Mouse (Mus musculus): ENCODE measurements at regions not wholly inside any gene's neighbourhood (a gene's known extent, or its start where the extent isn't known, plus 50 kb on each side); places are given as distances from the start of the nearest gene placed in this dataset.
"Not testable (repeated sequence)": the region's sequence is repeated elsewhere in the genome, so short reads cannot be mapped to it uniquely, and the experiment has no call there.

DNA sequence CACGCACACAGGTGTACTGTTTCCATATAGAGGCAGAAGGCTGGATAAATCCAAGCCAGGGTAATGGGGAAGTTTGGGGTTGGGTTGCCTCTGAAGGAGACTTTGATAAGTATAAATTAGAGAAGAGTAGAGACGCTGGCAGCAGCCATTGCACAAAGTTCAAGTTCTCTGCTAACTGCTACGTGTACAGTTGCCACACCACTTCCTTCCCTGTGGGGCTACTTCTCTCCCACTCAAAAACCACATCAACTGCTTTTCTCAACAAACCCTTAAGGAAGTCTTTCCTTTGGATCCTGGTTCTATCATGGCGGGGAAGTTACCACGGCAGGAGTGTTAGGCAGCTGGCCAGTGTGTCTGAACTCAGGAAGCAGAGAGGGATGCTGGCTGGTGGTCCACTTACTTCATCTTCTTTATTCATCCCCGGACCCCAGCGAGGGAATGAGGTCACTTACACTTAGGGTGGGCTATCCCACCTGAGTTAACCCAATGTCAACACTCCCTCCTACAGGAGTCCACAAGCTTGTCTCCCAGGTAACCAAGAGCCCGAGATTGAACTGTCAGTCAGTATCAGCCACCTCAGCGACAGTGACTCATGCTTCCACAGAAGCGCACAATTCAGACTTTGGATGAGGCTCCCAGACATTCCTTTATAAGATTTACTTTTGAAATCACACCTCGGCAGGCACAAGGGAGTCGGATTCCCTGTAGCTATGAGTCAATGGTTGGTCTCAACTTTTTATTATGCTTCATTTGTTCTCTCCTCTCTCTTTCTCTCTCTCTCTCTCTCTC is 84.3 kb downstream of the Rassf10 start:
- 0 out of 2 replicates have a peak, but pooled peaks cover 2% of the 10 kb centered on the region for H3K4me1 ChIP-seq (ENCODE audit: control insufficient read depth, insufficient read depth, low read length)
- no peaks in the 10 kb centered on the region for H3K27me3 ChIP-seq (replicated peaks; ENCODE audit: control insufficient read depth, insufficient read depth, low read length)
- ATAC-seq = peak; percentile 21
- H3K4me3 ChIP-seq (ENCODE audit: low read length) = no peak overlapping the region
- 63% methylated on average over 12 of the region's 12 CpGs for WGBS
- H3K4me2 ChIP-seq (ENCODE audit: low read depth, low read length) = no peak overlapping the region
- H3K27ac ChIP-seq (ENCODE audit: low read length) = no peak overlapping the region
- no peaks in the 10 kb centered on the region for H3K9me3 ChIP-seq (ENCODE audit: control insufficient read depth, low read length)
- H3K9ac ChIP-seq (ENCODE audit: low read depth, low read length) = no peak overlapping the region
- H3K36me3 ChIP-seq (ENCODE audit: control insufficient read depth, insufficient read depth, low read length) = no peaks in the 10 kb centered on the region

DNA sequence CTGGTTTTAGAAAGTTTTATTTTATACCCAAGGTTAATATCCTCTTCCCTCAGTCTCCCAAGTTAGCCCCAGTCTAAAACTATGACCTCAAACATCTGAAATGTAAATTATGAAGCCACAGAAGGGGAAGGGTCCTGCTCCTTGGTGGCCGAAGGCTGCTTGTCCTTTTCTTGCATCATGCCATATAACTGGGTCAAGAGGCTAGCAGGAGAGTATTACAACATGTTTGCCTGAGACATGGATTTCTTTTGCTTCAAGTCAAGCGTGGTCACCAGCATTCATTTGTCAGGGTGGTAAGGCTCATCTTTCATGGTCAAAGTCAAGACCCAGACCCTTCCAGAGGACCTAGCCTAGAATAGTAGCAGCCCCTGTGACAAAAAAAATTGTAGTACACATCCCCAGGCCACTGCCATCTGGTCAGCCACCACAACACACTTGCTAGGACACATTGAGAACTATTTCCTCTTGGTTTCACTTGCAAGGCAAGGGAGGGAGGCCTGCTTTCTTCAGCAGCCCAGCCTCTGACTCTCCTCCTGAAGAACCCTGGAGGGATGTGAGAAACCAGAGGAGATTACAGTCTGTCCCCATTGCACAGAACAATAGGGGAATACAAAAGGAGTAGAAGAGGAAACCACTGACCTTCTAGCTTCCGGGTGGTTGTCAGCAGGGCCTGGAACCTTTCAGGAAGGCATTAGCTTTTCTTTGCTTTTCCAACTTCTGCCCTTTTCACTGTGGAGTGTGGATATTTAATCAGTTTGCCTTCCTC is 85.3 kb downstream of the Rassf10 start:
- no peaks in the 10 kb centered on the region for H3K27me3 ChIP-seq (replicated peaks; ENCODE audit: control insufficient read depth, insufficient read depth, low read length)
- WGBS = 65% methylated on average over 3 of the region's 3 CpGs

DNA sequence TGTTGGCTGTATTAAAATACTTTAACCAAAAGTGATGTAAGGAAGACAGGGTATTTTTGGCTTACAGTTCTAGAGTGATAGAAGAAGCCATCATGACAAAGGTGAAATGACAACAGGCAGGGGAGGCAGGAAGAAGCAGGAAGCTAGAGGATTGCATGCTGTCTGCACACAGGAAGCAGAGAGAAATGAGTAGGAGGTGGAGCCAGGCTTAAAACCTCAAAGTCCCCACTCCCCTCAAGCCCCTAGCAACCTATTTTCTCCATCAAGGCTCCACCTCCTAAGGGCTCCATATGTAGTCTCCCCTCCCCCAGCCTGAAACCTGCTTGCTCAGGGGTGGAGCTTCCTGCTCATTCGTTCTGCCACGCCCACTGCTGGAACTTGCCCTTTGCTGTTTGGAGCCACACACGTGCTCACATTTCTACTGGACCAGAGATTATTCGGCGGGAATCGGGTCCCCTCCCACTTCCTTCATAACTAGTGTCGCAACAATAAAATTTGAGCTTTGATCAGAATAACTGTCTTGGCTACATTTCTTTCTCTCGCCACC is 91.9 kb downstream of the Rassf10 start:
- peaks cover 16% of the 10 kb centered on the region for H3K4me1 ChIP-seq (ENCODE audit: control insufficient read depth, insufficient read depth, low read length)
- H3K27ac ChIP-seq (ENCODE audit: low read length); ATAC-seq; H3K4me2 ChIP-seq (ENCODE audit: low read depth, low read length); H3K9ac ChIP-seq (ENCODE audit: low read depth, low read length); H3K4me3 ChIP-seq (ENCODE audit: low read length); H3K36me3 ChIP-seq (ENCODE audit: control insufficient read depth, insufficient read depth, low read length); H3K27me3 ChIP-seq (replicated peaks; ENCODE audit: control insufficient read depth, insufficient read depth, low read length); H3K9me3 ChIP-seq (ENCODE audit: control insufficient read depth, low read length): not testable (repeated sequence)
- WGBS = 60% methylated on average over 7 of the region's 8 CpGs

More for the DNA sequence above, 85.3 kb downstream of the Rassf10 start:
- H3K9me3 ChIP-seq (ENCODE audit: control insufficient read depth, low read length) = no peaks in the 10 kb centered on the region
- H3K4me2 ChIP-seq (ENCODE audit: low read depth, low read length) = no peak overlapping the region
- no peak overlapping the region for H3K27ac ChIP-seq (ENCODE audit: low read length)
- H3K4me3 ChIP-seq (ENCODE audit: low read length) = no peak overlapping the region
- ATAC-seq = no peak
- H3K9ac ChIP-seq (ENCODE audit: low read depth, low read length) = no peak overlapping the region
- H3K36me3 ChIP-seq (ENCODE audit: control insufficient read depth, insufficient read depth, low read length) = no peaks in the 10 kb centered on the region
- 0 out of 2 replicates have a peak, but pooled peaks cover 2% of the 10 kb centered on the region for H3K4me1 ChIP-seq (ENCODE audit: control insufficient read depth, insufficient read depth, low read length)

DNA sequence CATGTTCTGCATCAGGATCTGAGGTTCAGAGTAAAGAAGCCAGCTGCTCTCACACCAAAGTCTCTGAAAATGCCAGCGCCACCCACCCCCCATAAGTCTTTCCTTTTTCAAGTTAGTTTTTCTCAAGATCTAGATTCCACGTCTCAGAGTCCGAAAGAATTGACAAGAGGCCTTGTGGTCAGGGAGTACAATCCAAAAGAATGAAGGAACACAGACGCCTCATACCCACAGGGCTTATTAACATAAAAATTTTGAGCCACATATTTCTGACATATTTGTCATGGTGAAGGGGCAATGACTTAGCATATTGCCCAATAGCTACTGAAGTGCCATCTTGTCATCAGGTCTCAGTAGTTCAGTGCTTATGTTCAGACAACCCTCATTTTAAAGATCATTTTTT is 92.6 kb downstream of the Rassf10 start:
- H3K27me3 ChIP-seq (replicated peaks; ENCODE audit: control insufficient read depth, insufficient read depth, low read length) = no peaks in the 10 kb centered on the region
- peaks cover 16% of the 10 kb centered on the region for H3K4me1 ChIP-seq (ENCODE audit: control insufficient read depth, insufficient read depth, low read length)
- ATAC-seq = no peak
- H3K36me3 ChIP-seq (ENCODE audit: control insufficient read depth, insufficient read depth, low read length) = no peaks in the 10 kb centered on the region
- no peak overlapping the region for H3K27ac ChIP-seq (ENCODE audit: low read length)
- no peak overlapping the region for H3K9ac ChIP-seq (ENCODE audit: low read depth, low read length)
- WGBS = 91% methylated on average over 4 of the region's 4 CpGs
- no peak overlapping the region for H3K4me3 ChIP-seq (ENCODE audit: low read length)
- no peak overlapping the region for H3K4me2 ChIP-seq (ENCODE audit: low read depth, low read length)
- H3K9me3 ChIP-seq (ENCODE audit: control insufficient read depth, low read length) = no peaks in the 10 kb centered on the region

DNA sequence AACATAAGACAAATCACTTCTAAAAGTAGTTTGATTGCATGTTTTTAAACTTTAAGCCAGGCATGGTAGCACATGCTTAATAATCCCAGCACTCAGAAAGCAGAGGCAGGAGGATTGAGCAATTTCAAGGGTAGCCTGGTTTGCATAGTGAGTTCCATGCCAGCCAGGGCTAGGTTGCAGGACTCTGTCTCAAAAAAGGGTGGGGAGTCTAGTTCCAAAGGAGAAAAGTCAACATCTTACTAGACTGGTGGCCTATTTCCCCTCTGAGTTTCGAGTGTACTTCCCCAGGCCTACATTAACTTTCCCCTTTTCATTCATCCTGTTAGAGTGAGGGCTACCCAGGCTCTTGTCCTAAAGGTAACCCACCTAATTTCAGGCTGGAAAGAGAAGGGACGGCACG is 93.8 kb downstream of the Rassf10 start:
- H3K27ac ChIP-seq (ENCODE audit: low read length) = peak overlapping the region; percentile 46; the same call in 1 of the 2 replicates
- no peak overlapping the region for H3K4me2 ChIP-seq (ENCODE audit: low read depth, low read length)

DNA sequence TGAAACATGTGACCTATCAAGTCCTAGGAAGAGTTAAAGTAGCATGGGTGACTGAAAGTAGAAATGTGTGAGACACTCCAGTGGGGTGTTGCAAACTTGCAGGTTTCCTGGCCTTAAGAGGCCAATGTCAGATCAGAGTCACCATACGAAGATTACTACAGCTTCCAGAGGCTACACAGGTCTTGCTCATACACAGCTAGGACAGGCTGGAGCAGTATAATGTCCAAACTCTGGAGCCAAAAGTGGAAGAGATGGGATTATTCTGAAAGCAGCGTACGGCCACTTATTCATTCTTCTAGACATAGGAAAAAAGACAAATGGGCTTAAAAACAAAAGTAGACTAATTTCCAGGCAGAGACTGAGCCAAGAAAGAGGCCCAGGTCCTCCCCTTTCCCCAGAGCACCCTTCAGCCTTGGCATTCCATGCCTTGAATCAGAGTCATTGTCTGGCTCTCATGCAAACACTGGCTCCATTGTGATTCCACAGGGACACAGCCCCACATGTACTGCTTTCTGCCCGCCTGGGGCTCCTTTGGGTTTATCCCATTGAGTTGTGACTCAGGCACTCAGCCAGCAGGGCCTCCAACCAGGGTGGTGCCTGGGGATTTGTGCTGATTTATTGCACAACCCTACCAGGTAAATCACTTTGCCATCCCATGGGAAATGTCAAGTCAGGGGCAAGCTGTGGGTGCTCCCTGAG is 94.5 kb downstream of the Rassf10 start:
- Histone ChIP-seq H3K9me3 (ENCODE audit: control insufficient read depth, low read length) (no peaks in the 10 kb centered on the region), H3K4me2 (ENCODE audit: low read depth, low read length) (no peak overlapping the region), H3K36me3 (ENCODE audit: control insufficient read depth, insufficient read depth, low read length) (no peaks in the 10 kb centered on the region), H3K27me3 (replicated peaks; ENCODE audit: control insufficient read depth, insufficient read depth, low read length) (no peaks in the 10 kb centered on the region), H3K9ac (ENCODE audit: low read depth, low read length) (no peak overlapping the region), H3K4me3 (ENCODE audit: low read length) (no peak overlapping the region), H3K4me1 (ENCODE audit: control insufficient read depth, insufficient read depth, low read length) (peaks cover 16% of the 10 kb centered on the region), H3K27ac (ENCODE audit: low read length) (peak overlapping the region; percentile 46)
- WGBS = 49% methylated on average over 4 of the region's 4 CpGs
- peak; percentile 95 for ATAC-seq

More for the DNA sequence above, 93.8 kb downstream of the Rassf10 start:
- WGBS = 79% methylated on average over 3 of the region's 3 CpGs
- no peak for ATAC-seq
- Histone ChIP-seq H3K4me3 (ENCODE audit: low read length) (no peak overlapping the region), H3K4me1 (ENCODE audit: control insufficient read depth, insufficient read depth, low read length) (peaks cover 16% of the 10 kb centered on the region), H3K9ac (ENCODE audit: low read depth, low read length) (no peak overlapping the region), H3K27me3 (replicated peaks; ENCODE audit: control insufficient read depth, insufficient read depth, low read length) (no peaks in the 10 kb centered on the region), H3K36me3 (ENCODE audit: control insufficient read depth, insufficient read depth, low read length) (no peaks in the 10 kb centered on the region), H3K9me3 (ENCODE audit: control insufficient read depth, low read length) (no peaks in the 10 kb centered on the region)

DNA sequence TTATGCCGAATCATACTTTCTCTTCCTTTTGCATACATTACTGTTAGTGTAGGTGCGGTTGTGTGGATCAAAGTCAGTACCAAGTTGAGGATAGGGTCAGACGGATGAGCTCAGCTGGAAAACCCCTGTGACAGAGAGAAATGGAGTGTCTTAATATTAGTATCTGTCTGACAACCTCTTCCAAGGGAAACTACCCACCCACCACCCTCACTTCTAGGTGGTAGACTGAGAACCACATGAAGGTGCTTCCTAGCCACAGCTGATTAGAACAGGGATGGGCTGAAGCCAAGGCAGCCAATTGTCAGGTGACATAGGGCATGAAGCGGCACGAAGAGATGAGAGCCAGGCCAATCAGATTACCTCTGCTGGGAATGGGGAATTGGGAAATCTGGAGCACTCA is 95.7 kb downstream of the Rassf10 start:
- no peaks in the 10 kb centered on the region for H3K9me3 ChIP-seq (ENCODE audit: control insufficient read depth, low read length)
- no peak overlapping the region for H3K9ac ChIP-seq (ENCODE audit: low read depth, low read length)
- H3K4me3 ChIP-seq (ENCODE audit: low read length) = no peak overlapping the region
- no peak for ATAC-seq
- no peak overlapping the region for H3K4me2 ChIP-seq (ENCODE audit: low read depth, low read length)
- H3K36me3 ChIP-seq (ENCODE audit: control insufficient read depth, insufficient read depth, low read length) = no peaks in the 10 kb centered on the region
- H3K4me1 ChIP-seq (ENCODE audit: control insufficient read depth, insufficient read depth, low read length) = peaks cover 16% of the 10 kb centered on the region
- H3K27ac ChIP-seq (ENCODE audit: low read length) = no peak overlapping the region
- 87% methylated on average over 5 of the region's 5 CpGs for WGBS
- H3K27me3 ChIP-seq (replicated peaks; ENCODE audit: control insufficient read depth, insufficient read depth, low read length) = no peaks in the 10 kb centered on the region

DNA sequence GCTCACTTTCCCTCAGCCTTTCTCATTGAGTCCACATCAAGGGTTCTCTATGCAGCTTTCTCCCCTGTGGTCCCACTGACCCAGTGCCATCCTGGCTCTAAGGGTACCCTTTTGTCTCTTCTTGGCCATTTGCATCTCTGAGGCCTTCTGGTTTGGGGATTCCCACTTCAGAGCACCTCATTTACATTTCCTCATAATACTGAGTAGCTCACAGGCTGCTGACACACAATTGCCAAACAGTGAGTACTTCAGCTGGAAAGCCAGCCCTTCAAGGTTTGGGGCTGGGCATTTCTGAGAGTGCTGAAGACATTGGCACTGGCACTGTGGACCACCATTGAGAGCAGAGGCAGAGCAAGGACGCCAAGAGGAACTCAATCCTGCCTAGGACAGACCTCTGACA is 99.2 kb downstream of the Rassf10 start:
- Histone ChIP-seq H3K4me1 (ENCODE audit: control insufficient read depth, insufficient read depth, low read length) (peaks cover 4% of the 10 kb centered on the region), H3K9ac (ENCODE audit: low read depth, low read length) (no peak overlapping the region), H3K9me3 (ENCODE audit: control insufficient read depth, low read length) (no peaks in the 10 kb centered on the region), H3K4me2 (ENCODE audit: low read depth, low read length) (no peak overlapping the region), H3K27me3 (replicated peaks; ENCODE audit: control insufficient read depth, insufficient read depth, low read length) (no peaks in the 10 kb centered on the region), H3K36me3 (ENCODE audit: control insufficient read depth, insufficient read depth, low read length) (no peaks in the 10 kb centered on the region), H3K27ac (ENCODE audit: low read length) (no peak overlapping the region), H3K4me3 (ENCODE audit: low read length) (no peak overlapping the region)
- WGBS = 50% methylated on average over 1 of the region's 1 CpGs
- ATAC-seq = no peak

DNA sequence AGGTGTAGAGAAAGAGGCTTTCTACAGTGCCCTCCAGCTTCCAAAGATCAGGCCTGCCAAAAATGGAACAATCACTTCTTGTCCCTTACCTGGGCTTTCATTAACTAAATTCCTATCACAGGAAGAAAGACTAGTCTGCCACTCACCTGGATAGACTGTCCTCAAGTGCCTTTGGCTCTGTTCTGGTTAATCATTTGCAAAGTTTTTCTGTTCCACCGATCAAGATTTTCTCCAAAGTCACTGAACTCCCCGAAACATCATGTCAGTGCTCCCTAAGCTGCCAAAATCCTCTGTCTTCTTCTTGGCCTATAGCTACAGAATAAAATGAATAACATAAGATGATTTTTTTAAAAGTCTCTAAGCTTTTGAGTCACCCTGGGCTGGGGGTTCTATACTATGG is 102.7 kb downstream of the Rassf10 start:
- Histone ChIP-seq H3K27ac (ENCODE audit: low read length) (no peak overlapping the region), H3K4me2 (ENCODE audit: low read depth, low read length) (no peak overlapping the region), H3K9me3 (ENCODE audit: control insufficient read depth, low read length) (no peaks in the 10 kb centered on the region), H3K4me1 (ENCODE audit: control insufficient read depth, insufficient read depth, low read length) (peaks cover 27% of the 10 kb centered on the region), H3K27me3 (replicated peaks; ENCODE audit: control insufficient read depth, insufficient read depth, low read length) (no peaks in the 10 kb centered on the region), H3K9ac (ENCODE audit: low read depth, low read length) (no peak overlapping the region), H3K36me3 (ENCODE audit: control insufficient read depth, insufficient read depth, low read length) (no peaks in the 10 kb centered on the region), H3K4me3 (ENCODE audit: low read length) (no peak overlapping the region)
- ATAC-seq = no peak; the same call in 1 of the 2 replicates
- 58% methylated on average over 2 of the region's 2 CpGs for WGBS
